Mouse (Mus musculus) forebrain, embryonic 15.5 days (tissue): ENCODE data around the gene Arl6. TPM values are rescaled to one million over a fixed set of nuclear protein-coding genes. Genes with fewer than 3 reads are reported as not detected.

ENCODE experiments used
- ATAC-seq: fragments of 200-750 bp; cut with Nextera tagmentation; replicated peaks from 2 replicates; pipeline ENCODE4 v1.8.0; 2017; ENCODE audit warnings: mild to moderate bottlenecking, moderate TSS enrichment, moderate library complexity
- H3K27ac ChIP-seq: fragments of 300-500 bp; sonication (generic); replicated peaks from 2 replicates; pipeline ENCODE4 v1.5.1; 2015; ENCODE audit warnings: mild to moderate bottlenecking, inconsistent platforms
- H3K27me3 ChIP-seq: fragments of 300-500 bp; sonication (generic); 2 replicates; pipeline ENCODE4 v1.6.1; 2015; ENCODE audit warnings: inconsistent platforms
- H3K36me3 ChIP-seq: fragments of 300-500 bp; sonication (generic); 2 replicates; pipeline ENCODE4 v1.6.1; 2015; ENCODE audit warnings: mild to moderate bottlenecking, inconsistent platforms
- H3K4me1 ChIP-seq: fragments of 300-500 bp; sonication (generic); 2 replicates; pipeline ENCODE4 v1.6.1; 2015; ENCODE audit warnings: inconsistent platforms
- H3K4me2 ChIP-seq: fragments of 300-500 bp; sonication (generic); replicated peaks from 2 replicates; pipeline ENCODE4 v1.6.1; 2015; ENCODE audit warnings: mild to moderate bottlenecking, inconsistent platforms
- H3K4me3 ChIP-seq: fragments of 300-500 bp; sonication (generic); 2 replicates; pipeline ENCODE4 v1.5.1; 2015; ENCODE audit warnings: mild to moderate bottlenecking, inconsistent platforms
- H3K9ac ChIP-seq: fragments of 300-500 bp; sonication (generic); replicated peaks from 2 replicates; pipeline ENCODE4 v1.6.1; 2015; ENCODE audit warnings: mild to moderate bottlenecking, inconsistent platforms
- H3K9me3 ChIP-seq: fragments of 300-500 bp; sonication (generic); 2 replicates; pipeline ENCODE4 v1.6.1; 2016; ENCODE audit warnings: inconsistent platforms
- WGBS: fragments of 180-500 bp; shearing (Covaris S2); methylation state at CpG from one replicate; pipeline ENCODE4 v1.1.7; 2015; ENCODE audit warnings: mixed read lengths; 5-methylcytosine and 5-hydroxymethylcytosine counted together
- polyA plus RNA-seq: library from polyadenylated mRNA; unstranded; fragments of >200 nt; fragmentation: Nextera tagmentation; extraction: Ambion mirVana; gene quantifications from 2 replicates; pipeline ENCODE4 v1.2.1, GENCODE M21; 2015

The Arl6 gene
- polyA plus RNA-seq, 1 experiment from 2014 or later, result 50.8 TPM

DNA sequence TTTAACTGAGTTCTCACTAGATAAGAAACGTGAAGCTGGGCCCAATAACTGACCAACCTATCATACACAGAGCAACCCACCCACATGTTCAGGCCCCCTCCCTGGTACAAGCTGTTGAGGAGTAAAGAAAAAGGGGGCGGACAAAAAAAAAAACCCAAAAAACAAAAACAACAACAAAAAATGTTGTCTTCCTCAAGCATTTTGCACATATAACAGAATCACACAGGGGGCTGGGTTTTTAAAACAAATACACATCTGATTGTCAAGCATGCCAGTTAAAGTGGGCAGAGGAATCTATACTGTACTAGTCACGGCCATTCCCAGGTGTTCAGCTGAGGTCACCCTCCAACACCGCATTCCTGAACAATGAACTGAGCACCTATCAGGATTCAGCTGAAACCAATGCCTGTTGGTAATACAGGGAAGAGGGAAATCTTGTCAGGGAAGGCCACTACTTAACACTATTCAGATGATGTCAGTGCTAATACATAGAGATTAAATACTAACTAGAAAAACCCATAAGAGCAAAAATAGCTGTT lies 53.4 kb downstream of the Arl6 start:
- Histone ChIP-seq H3K9me3 (no peaks in the 10 kb centered on the region), H3K4me2 (no peak overlapping the region), H3K27ac (no peak overlapping the region), H3K4me1 (no peaks in the 10 kb centered on the region), H3K36me3 (no peaks in the 10 kb centered on the region), H3K27me3 (no peaks in the 10 kb centered on the region), H3K4me3 (no peak overlapping the region), H3K9ac (no peak overlapping the region)
- 87% methylated on average over 4 of the region's 4 CpGs for WGBS
- ATAC-seq, result no peak

DNA sequence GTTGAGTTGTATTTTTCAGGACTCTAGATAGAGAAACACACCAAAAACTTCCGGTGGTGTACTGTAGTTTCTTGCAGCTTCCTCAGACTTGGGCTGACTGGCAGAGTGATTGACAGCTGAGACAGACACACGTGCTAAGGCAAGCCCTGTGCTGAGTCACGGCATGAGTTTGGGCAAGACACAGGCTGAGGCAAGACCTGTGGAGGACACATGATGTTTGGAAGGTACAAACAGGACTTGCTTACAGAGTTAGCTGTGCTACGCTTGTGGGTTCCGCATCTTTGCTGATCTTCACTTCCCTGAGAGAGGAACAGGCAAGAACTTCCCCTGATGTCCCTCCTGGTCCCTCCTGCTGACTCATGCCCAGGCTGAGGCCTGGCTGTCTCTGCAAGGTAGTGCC lies 55.7 kb downstream of the Arl6 start:
- WGBS, result 82% methylated on average over 5 of the region's 5 CpGs
- no peak overlapping the region for H3K9ac ChIP-seq
- no peaks in the 10 kb centered on the region for H3K9me3 ChIP-seq
- H3K36me3 ChIP-seq, result no peaks in the 10 kb centered on the region
- no peak overlapping the region for H3K4me3 ChIP-seq
- H3K27me3 ChIP-seq, result no peaks in the 10 kb centered on the region
- H3K4me1 ChIP-seq, result no peaks in the 10 kb centered on the region
- H3K27ac ChIP-seq, result no peak overlapping the region
- no peak for ATAC-seq
- no peak overlapping the region for H3K4me2 ChIP-seq

DNA sequence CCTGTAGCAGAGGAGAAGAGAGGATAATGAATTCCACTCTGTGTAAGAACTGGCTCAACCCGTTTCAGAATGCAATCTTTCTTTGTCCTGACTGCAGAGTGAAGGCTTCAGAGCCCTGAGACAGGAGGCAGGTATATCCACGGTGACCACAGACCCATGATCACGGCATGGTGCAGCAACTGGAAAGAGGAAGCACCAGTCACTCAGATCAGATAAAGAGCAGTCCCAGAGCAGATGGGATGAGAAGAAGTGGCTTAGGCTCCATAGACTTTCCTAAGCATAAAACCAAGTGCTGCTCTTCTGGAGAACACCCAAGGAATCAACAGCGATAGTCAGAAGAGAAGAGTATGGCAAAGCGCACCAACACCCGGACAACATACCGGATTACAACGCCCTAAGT lies 60.0 kb downstream of the Arl6 start:
- Histone ChIP-seq H3K9ac (no peak overlapping the region), H3K4me3 (no peak overlapping the region), H3K27ac (no peak overlapping the region), H3K9me3 (no peaks in the 10 kb centered on the region), H3K27me3 (no peaks in the 10 kb centered on the region), H3K36me3 (no peaks in the 10 kb centered on the region), H3K4me1 (no peaks in the 10 kb centered on the region), H3K4me2 (no peak overlapping the region)
- ATAC-seq, result no peak
- WGBS, result 89% methylated on average over 8 of the region's 8 CpGs

DNA sequence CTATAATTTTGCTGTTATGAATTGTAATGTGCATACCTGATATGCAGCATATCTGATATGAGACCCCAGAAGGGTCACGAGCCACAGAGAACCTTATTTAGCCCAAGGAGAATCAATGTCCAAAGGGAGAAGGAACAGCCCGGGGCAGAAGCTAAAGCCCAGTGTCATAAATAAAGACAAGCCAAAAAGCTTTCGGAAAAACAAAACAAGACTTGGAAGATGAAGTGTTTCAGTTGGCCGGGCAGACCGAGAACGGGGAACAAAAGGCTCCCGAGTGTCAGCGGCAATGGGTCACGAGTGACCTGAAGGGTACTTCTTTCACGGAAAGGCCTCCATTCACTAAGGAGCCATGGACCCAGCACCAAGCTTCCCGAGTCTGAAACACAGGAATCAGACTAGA lies 65.2 kb downstream of the Arl6 start:
- Histone ChIP-seq H3K9ac (no peak overlapping the region), H3K27ac (no peak overlapping the region), H3K36me3 (no peaks in the 10 kb centered on the region), H3K9me3 (no peaks in the 10 kb centered on the region), H3K4me1 (no peaks in the 10 kb centered on the region), H3K4me3 (no peak overlapping the region), H3K4me2 (no peak overlapping the region), H3K27me3 (no peaks in the 10 kb centered on the region)
- 84% methylated on average over 11 of the region's 11 CpGs for WGBS
- no peak for ATAC-seq

DNA sequence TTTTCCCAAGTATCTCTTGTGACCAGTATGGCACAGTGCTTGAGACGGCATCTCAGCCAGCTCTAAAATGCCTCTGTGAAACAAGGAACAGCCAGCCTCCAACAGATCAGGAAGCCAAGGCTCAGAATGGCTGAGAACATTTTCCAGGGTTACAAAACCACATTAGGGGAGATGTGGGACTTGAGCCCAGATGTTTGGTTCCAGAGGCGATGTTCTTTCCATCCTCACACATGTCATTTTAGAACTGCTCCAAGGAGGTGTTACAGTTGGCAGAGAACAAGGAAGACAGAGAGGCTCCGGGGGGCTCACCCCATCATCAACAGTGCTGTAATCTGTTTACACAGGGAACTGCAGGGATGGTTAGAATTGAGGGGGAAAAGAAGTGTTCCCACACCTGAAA lies 66.5 kb downstream of the Arl6 start:
- H3K9me3 ChIP-seq, result no peaks in the 10 kb centered on the region
- no peak overlapping the region for H3K4me3 ChIP-seq
- no peaks in the 10 kb centered on the region for H3K36me3 ChIP-seq
- H3K27me3 ChIP-seq, result no peaks in the 10 kb centered on the region
- H3K27ac ChIP-seq, result no peak overlapping the region
- 95% methylated on average over 3 of the region's 3 CpGs for WGBS
- H3K9ac ChIP-seq, result no peak overlapping the region
- no peak overlapping the region for H3K4me2 ChIP-seq
- ATAC-seq, result no peak
- no peaks in the 10 kb centered on the region for H3K4me1 ChIP-seq

DNA sequence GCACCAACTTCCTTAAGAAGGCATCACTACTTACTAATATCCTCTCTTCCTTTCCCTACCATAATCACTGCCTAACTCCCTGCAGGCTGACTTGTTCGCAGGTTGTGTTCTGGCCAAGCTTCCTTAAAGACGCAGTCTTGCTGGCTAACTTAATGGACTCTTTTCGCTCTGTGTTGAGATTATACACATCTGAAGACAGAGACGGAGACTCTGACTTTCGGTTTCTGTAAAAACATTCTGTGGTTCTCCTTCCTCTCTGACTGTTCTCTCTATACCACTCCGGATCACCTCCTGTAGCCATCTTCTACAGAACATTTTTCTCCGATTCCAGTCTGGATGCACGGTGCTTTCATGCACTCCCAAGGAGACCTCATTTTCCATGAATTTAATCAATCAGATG lies 68.4 kb downstream of the Arl6 start:
- WGBS, result 94% methylated on average over 8 of the region's 8 CpGs
- no peaks in the 10 kb centered on the region for H3K27me3 ChIP-seq
- H3K4me3 ChIP-seq, result no peak overlapping the region
- no peak for ATAC-seq
- H3K27ac ChIP-seq, result no peak overlapping the region
- no peak overlapping the region for H3K9ac ChIP-seq
- H3K36me3 ChIP-seq, result no peaks in the 10 kb centered on the region
- H3K9me3 ChIP-seq, result no peaks in the 10 kb centered on the region
- H3K4me1 ChIP-seq, result no peaks in the 10 kb centered on the region
- no peak overlapping the region for H3K4me2 ChIP-seq

DNA sequence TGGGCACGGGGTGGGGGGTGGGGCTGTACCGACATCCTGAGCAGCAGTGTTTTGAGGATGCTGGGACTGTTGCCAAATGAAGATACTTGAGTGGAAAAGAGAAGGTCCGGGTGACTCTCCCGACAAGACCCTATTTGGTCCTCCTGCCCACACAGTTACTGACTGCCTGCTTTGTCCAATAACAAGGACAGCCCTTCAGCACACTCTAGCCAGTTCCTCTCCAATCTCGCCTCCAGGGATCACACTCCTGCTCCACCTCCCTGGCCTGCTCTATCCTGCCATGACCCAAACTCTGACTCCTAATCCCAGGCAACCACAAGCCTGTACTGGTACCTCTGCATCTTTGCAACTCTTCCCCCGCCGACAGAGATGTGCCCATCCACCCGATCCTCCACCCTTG lies 69.4 kb downstream of the Arl6 start:
- no peak overlapping the region for H3K27ac ChIP-seq
- no peaks in the 10 kb centered on the region for H3K36me3 ChIP-seq
- no peaks in the 10 kb centered on the region for H3K27me3 ChIP-seq
- H3K4me2 ChIP-seq, result no peak overlapping the region
- no peak overlapping the region for H3K9ac ChIP-seq
- H3K9me3 ChIP-seq, result no peaks in the 10 kb centered on the region
- H3K4me1 ChIP-seq, result no peaks in the 10 kb centered on the region
- ATAC-seq, result no peak
- H3K4me3 ChIP-seq, result no peak overlapping the region
- WGBS, result 68% methylated on average over 8 of the region's 8 CpGs

DNA sequence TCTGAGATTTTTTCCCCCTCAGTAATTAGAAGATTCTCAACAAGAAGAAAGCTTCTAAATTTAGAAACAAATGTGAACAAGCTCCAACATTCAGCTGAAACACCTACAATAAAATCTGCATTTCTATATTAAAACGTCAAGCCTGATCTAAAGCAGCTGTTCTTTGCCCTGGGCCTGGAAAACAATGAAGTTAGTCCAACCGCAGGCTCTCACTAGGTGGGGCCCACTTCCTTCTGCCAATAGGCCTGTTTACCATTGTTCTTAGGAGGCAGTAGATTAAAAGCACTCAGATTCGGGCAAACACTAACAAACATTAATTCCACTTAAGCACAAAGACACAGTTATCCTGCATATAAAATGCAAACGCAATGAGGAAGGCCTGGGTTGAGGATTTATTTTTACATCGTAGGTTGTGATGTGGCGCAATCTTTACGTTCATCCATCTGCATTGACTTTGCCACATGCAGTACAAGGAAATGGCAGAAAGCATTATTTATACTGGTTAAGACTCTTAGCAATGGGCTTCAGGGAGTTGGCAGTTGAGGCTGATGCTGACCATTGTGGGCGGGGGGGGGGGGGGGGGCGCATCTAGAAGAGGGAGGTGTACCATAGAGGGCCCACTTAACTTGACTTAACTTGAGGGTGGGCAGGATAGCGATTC lies 71.3 kb downstream of the Arl6 start:
- H3K9me3 ChIP-seq, result no peaks in the 10 kb centered on the region
- 61% methylated on average over 10 of the region's 10 CpGs for WGBS
- no peak for ATAC-seq

DNA sequence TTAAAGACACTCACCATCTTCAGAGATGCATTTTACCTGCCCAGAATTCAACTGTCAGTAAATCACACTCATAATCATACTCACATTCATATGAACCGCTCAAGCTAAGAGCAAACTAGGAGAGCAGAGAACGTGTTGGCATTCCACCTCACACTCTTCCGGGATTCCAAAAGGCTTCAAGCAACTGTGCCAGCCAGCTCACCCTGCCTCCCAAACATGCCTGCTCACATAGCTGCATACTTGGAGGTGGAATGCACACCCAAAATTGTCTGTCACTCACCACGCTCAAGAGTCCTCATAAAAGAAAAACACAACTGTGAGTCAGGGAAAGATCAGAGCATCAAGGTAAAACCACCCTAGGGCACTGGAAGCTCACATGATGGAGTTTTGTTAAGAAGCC lies 72.8 kb downstream of the Arl6 start:
- H3K27ac ChIP-seq, result no peak overlapping the region
- H3K4me3 ChIP-seq, result no peak overlapping the region
- no peak overlapping the region for H3K9ac ChIP-seq
- no peak overlapping the region for H3K4me2 ChIP-seq
- H3K36me3 ChIP-seq, result no peaks in the 10 kb centered on the region
- no peak for ATAC-seq
- no peaks in the 10 kb centered on the region for H3K27me3 ChIP-seq
- no peaks in the 10 kb centered on the region for H3K4me1 ChIP-seq
- no peaks in the 10 kb centered on the region for H3K9me3 ChIP-seq
- WGBS, result 83% methylated on average over 4 of the region's 4 CpGs

More for the DNA sequence above, 71.3 kb downstream of the Arl6 start:
- H3K4me1 ChIP-seq, result no peaks in the 10 kb centered on the region
- H3K36me3 ChIP-seq, result no peaks in the 10 kb centered on the region
- peak overlapping the region; percentile 5; the same call in 1 of the 2 replicates for H3K27ac ChIP-seq
- H3K9ac ChIP-seq, result no peak overlapping the region
- H3K4me2 ChIP-seq, result no peak overlapping the region
- H3K27me3 ChIP-seq, result no peaks in the 10 kb centered on the region
- H3K4me3 ChIP-seq, result no peak overlapping the region

DNA sequence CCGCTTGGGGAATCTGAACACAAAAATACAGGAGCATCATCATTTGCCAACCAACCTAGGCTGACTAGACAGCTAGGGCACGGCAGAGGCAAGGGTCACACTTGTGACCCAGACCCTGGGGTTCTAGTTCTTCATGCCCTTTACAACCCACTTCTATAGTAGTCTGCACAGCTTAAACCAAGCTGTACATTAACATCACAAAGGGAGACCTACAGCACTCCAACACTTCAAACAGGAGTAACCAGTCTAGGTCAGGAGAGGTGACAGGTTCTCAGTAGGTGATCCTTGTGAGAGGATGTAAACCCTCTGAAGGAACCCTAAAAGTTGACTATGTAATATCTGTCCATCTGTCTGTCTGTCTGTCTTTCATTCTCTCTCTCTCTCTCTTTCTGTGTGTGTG lies 73.6 kb downstream of the Arl6 start:
- no peaks in the 10 kb centered on the region for H3K9me3 ChIP-seq
- no peak overlapping the region for H3K9ac ChIP-seq
- H3K27me3 ChIP-seq, result no peaks in the 10 kb centered on the region
- no peak overlapping the region for H3K27ac ChIP-seq
- 69% methylated on average over 2 of the region's 2 CpGs for WGBS
- H3K4me2 ChIP-seq, result no peak overlapping the region
- no peaks in the 10 kb centered on the region for H3K36me3 ChIP-seq
- ATAC-seq, result no peak
- H3K4me1 ChIP-seq, result no peaks in the 10 kb centered on the region
- H3K4me3 ChIP-seq, result no peak overlapping the region

DNA sequence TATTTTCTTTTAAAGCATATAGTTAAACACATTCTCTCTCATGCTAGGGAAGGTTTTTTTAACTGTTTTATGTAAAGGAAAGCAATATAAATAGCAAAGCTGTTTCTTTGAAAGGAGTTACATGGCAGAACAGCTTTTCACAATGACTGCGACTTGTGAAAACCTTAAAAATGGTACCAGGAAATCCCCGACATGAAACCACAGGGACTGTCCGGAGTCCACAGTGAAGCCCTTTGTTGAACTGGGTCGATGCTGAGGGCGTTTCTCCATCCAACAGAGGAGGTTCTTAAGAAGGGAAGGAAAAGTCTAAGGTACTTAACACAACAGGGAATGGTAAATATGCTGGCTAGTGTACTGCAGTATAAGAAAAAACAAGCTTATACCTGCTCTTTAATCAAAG lies 75.2 kb downstream of the Arl6 start:
- H3K4me2 ChIP-seq, result no peak overlapping the region
- no peaks in the 10 kb centered on the region for H3K9me3 ChIP-seq
- WGBS, result 80% methylated on average over 5 of the region's 5 CpGs
- no peaks in the 10 kb centered on the region for H3K27me3 ChIP-seq
- no peak overlapping the region for H3K9ac ChIP-seq
- no peak overlapping the region for H3K27ac ChIP-seq
- H3K4me3 ChIP-seq, result no peak overlapping the region
- no peaks in the 10 kb centered on the region for H3K36me3 ChIP-seq
- no peaks in the 10 kb centered on the region for H3K4me1 ChIP-seq
- no peak for ATAC-seq
